Mouse (Mus musculus) frontal cortex, postnatal 25 days (tissue): ENCODE results near the gene H2-DMa.

ENCODE experiments used
- DNase-seq, 2 experiments: peaks; one replicate each; pipeline ENCODE4 v3.0.0; 2022; ENCODE audit warnings: low spot score in 2 of 2

The H2-DMa gene

DNA sequence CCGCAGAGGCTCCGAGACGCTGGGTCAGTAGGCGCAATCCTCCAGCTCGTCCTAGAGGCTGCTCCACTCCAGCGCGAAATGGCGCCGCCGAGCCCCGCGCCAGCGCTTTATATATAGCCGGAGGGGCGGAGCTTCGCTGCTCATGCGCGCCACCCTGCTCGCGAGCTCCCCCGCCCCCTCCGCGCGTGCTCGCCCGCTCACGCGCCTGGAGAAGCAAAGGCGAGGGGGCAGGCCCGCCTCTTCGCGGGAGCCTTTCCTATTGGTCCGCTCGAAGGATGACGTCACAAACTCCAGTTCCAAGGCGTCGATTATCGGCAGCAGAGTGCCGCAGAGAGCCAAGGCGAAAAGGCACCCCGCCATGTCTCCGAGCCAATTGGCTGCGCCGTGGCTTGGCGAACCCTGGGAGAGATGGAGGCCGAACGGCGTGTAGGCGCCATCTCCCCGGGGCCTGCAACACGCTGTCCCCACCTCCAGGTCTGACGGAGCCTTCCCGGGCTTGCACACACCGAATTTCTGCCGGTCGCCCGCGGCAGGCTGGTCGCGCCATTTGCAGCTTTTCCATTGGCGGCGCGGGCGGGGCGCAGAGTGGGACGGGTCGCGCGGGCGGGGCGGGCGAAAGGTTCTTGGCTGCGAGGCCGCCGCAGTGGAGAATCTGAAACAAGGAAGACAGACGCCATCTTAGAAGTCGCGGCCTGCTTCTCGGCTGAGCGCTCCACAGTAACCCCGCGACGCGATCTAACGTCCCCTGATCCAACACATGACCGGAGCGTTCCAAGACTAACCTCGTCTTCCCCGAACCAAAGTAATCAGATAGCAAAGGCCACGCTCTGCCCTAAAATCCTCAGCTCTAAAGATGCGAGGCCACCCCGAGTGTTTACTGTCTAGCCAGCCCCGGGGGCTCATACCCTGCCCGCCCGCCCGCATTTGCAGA is at the start of gene H2-DMa:
Gene H2-DMa (plus strand): TSS at position 293 of the 931 bp plus-strand sequence.
- peak; percentile 96 to 98 for DNase-seq

GRCm38 (mm10) chr17:34072091-34072490 is 47.2 kb upstream of the H2-DMa start:
- no peak for DNase-seq

- DNase-seq, result peak; percentile 56 to 63
Measured at GRCm38 (mm10) chr17:34075271-34075670, 44.1 kb upstream of the H2-DMa start.

- DNase-seq, result peak; percentile 51 to 58
Measured at GRCm38 (mm10) chr17:34077549-34077948, 41.8 kb upstream of the H2-DMa start.

DNA sequence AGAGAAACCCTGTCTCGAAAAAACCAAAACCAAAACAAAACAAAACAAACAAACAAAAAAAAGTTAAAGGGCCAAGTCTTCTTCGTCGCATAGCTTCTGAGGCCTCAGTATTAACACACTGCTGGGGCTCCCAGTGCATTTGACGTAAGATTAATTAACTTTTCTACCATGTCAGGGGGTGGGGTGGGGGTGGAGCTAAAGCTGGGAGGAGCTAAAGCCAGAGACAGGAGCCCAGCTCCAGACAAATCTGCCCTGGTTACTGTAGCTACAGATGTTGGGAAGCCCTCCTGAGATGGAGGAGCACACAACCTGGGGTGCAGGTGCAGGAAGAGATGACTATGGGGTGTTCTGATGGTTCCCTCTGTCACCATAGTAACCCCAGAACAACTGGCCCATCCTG is 41.2 kb upstream of the H2-DMa start:
- no peak for DNase-seq

- DNase-seq, result no peak
Measured at GRCm38 (mm10) chr17:34079002-34079401, 40.3 kb upstream of the H2-DMa start.

DNA sequence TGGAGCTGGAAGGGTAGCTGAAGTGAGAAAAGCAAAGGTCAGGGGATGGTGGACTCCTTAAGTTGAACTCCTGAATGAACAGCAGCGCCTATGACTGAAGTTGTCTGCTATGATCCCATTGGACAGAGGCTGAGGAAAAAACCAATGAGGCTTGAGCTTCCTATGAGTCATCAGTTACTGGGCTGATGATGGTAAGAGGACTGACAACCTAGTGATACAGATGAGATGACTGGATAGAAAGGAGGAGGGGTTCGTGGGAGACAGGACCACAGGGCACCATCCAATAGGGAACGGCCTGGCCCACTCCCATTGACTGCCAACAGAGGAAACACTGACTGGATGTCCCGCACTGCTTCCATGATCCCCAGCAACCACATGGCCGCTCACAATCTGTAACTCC is 39.7 kb upstream of the H2-DMa start:
- DNase-seq, result peak in 1 of 2 experiments; percentile 24

- DNase-seq, result no peak
Measured at GRCm38 (mm10) chr17:34083104-34083503, 36.2 kb upstream of the H2-DMa start.

GRCm38 (mm10) chr17:34087386-34087785 is 32.0 kb upstream of the H2-DMa start:
- DNase-seq, result no peak

- DNase-seq, result no peak
Measured at GRCm38 (mm10) chr17:34088124-34088523, 31.2 kb upstream of the H2-DMa start.

- no peak for DNase-seq
Measured at GRCm38 (mm10) chr17:34090923-34091322, 28.4 kb upstream of the H2-DMa start.

- no peak for DNase-seq
Measured at GRCm38 (mm10) chr17:34092197-34092875, 27.0 kb upstream of the H2-DMa start, which contains the start of gene H2-Oa. Gene H2-Oa (plus strand): TSS chr17:34092340.

DNA sequence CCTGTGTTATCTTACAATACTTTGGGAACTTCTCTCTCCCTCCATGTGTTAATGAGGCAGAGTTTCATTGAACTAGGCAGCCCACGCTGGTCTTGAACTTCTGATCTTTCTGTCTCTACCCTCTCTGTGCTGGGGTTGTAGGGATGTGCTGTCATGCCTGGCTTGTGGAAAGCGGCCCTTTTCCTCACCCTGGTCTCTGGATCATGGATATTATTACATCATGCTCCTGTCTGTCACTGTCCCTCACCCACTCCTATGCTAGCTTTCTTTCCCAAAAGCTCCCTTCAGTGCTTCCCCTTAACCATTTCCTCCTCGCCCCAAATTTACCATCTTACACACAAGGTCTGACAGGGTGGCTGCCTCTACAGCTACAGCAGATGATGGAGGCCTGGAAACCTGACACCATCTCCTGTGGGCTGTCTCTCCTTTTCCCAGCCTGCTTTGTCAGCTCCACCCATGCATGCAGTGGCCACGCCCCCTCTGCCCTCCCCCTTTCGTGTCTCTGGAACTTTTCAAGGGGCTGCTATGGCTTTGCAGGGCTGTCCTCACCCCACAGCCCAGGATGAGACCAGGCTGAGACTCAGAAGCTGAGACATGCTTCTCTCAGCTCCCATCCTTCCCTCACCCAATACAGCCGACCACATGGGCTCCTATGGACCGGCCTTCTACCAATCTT is 26.0 kb upstream of the H2-DMa start:
- DNase-seq, result no peak

GRCm38 (mm10) chr17:34094283-34095035 is 24.9 kb upstream of the H2-DMa start:
- no peak for DNase-seq

GRCm38 (mm10) chr17:34096497-34097010 is 22.8 kb upstream of the H2-DMa start:
- DNase-seq, result no peak

DNA sequence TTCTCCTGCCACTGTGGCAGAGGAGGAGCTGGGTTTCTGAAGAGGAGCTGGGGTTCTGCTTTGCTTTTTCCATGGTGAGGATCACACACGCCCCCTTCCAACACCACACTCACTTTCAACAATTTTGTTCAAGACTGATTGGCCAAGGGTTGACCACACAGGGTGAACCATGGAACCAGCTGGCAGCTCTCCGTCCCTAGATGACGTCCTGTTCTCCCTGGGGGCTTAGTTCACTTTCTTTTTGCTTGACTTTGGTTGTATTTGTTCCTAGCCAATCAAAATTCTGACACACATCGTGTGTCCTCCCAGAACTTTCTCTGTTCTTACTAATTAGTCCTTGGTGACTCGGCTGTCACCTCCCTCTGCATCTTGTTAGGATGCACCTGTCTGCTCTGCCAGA is 22.1 kb upstream of the H2-DMa start:
- no peak for DNase-seq

DNA sequence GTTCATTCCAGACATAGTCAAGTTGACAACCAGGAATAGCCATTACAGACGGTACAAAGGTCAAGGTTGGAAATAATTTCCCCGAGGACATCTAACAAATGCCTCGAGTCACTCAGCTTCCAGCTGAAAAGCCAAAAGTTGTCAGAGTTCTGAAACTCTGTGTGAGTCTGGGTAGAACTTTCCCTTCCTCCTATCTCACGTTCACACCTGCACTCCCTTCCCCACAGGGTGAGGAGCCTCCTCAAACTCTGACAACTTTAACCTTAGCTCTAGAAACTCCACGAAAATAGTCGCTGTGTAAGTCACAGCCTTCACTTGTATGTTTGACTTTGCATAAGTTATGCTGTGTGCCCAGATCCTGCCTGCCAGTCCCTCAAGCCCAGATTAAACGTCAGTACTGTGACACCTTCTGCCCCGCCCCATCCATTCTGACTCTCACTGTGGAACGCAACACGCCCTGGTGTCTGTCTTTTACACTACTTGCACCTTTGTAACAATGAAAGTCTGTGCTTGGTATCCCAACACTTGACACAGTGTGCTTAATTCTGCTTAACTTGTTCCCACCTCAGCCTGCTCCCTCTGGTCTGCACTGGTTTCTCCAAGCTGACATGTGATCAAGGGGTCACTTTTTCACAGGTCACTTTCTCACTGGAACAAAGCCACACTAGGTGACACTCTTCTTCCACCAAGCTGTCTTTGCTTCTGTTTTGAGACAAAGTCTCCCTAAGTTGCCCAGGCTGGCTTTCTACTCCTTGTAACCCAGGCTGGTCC is 20.4 kb upstream of the H2-DMa start:
- DNase-seq, result no peak

DNA sequence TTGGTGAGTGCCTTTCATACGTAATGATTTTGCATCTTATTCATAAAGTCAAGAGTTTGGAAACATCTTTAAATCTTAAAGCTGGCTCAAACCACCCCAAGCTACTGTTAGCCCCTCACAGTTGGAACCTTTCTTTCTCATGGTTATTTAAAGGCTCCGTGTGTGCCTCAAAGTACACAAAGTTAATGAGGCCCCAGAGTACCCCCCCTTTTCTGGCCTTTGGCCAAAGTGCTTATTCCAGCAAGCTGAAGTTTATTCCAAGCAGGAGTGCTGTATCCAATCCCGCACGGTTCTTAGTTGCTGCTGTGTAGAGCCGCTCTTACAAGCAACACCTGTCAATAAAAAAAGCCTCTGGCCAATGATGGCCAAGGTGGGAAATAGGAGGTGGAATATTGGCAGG is 19.8 kb upstream of the H2-DMa start:
- no peak for DNase-seq

DNA sequence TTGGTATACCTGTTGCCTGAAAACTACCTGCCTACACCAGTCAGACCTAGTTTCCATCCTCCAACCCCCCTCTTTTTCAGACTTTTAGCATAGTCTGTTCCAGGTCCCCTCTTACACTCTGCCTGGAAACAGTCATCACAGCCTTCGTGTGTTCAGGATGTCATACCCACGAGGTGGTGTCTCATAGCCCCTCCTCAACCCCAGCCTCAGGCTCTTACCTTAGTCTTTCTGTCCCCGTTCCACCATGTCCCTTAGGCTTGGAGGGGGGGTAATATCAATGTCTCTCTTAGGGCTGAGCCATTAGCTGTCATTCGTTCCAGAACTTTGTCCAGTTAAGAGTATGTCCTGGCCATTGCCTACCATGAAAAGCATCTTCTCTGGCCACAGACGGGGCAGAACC is 18.2 kb upstream of the H2-DMa start:
- no peak for DNase-seq

DNA sequence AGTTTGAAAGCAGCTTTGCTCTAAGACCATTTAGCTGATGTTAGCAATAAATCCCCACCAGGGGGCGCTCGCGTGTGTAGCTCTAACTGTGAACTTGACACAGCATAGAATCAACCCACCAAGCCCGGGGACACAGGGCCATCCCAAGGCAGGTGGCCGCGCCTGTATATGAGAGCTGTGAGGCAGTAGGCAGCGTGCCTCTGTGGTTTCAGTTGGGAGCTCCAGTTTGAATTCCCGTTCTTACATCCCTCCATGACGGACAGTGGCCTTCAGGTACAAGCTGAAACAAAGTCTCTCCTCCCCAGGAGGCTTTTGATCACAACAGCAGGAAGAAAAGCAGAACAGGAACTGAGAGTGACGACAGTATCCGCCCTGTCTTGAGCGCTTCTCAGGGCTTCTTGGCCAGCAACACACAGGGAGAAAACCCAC is 17.7 kb upstream of the H2-DMa start:
- peak; percentile 91 to 96 for DNase-seq
